Mouse (Mus musculus) erythroblast, embryonic 14.5 days (primary cell): ENCODE data around the gene Myh9. TPM values are rescaled to one million over a fixed set of nuclear protein-coding genes. Genes with fewer than 3 reads are reported as not detected.
"Not testable (repeated sequence)": the region's sequence is repeated elsewhere in the genome, so short reads cannot be mapped to it uniquely, and the experiment has no call there.

ENCODE experiments used
- H3K27me3 ChIP-seq: 2 replicates; pipeline ENCODE4 v1.6.1; 2012; ENCODE audit warnings: inconsistent platforms; ENCODE audit not compliant: control insufficient read depth
- H3K36me3 ChIP-seq: 2 replicates; pipeline ENCODE4 v1.6.1; 2012; ENCODE audit warnings: mild to moderate bottlenecking, inconsistent platforms; ENCODE audit not compliant: control insufficient read depth
- H3K4me1 ChIP-seq: 2 replicates; pipeline ENCODE4 v1.6.1; 2012; ENCODE audit warnings: inconsistent platforms; ENCODE audit not compliant: control insufficient read depth
- H3K4me3 ChIP-seq: replicated peaks from 2 replicates; pipeline ENCODE3; 2012; ENCODE audit warnings: moderate library complexity, mild to moderate bottlenecking, inconsistent platforms
- H3K9me3 ChIP-seq: 2 replicates; pipeline ENCODE4 v1.6.1; 2012; ENCODE audit warnings: low read length, inconsistent platforms, mixed read lengths; ENCODE audit not compliant: control insufficient read depth
- GATA1 ChIP-seq: IDR thresholded peaks from 2 replicates; pipeline ENCODE4 v1.6.1; 2012; ENCODE audit warnings: low read length, inconsistent platforms, mixed read lengths
- TAL1 ChIP-seq: IDR thresholded peaks from 3 replicates; pipeline ENCODE4 v1.6.1; 2012; ENCODE audit warnings: low read length, inconsistent platforms, mixed read lengths
- polyA plus RNA-seq: library from polyadenylated mRNA; stranded (reverse); fragments of >175 nt; gene quantifications from 2 replicates; pipeline ENCODE4 v1.2.3, GENCODE M21; 2012

Myh9 gene
- polyA plus RNA-seq, 1 experiment = 10.4 TPM

DNA sequence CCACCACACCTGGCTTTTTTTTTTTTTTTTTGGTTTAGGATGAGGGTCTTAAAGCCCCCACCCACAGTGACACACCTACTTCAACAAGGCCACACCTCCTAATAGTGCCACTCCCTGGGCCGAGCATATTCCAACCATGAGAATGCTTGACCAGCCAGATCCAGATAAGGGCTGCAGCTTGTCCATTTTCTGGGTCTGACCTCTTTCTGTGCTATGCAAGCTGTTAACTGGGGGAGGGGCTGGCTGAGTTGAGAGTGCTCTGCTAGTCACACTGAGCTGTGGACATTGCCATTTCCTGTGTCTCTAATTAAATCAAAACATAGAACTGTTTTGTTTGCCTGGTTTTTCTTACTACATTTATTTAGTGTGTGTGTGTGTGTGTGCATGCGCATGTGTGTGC is 31.6 kb upstream of the Myh9 start:
- no peak for TF ChIP-seq TAL1
- no peak for TF ChIP-seq GATA1
- Histone ChIP-seq H3K27me3 (no peaks in the 10 kb centered on the region), H3K9me3 (no peaks in the 10 kb centered on the region), H3K36me3 (no peaks in the 10 kb centered on the region), H3K4me3 (no peak overlapping the region), H3K4me1 (peaks cover 2% of the 10 kb centered on the region; the same call in 1 of the 2 replicates)

- no peaks in the 10 kb centered on the region for H3K9me3 ChIP-seq
- no peak overlapping the region for H3K4me3 ChIP-seq
- H3K4me1 ChIP-seq = peaks cover 2% of the 10 kb centered on the region; the same call in 1 of the 2 replicates
- no peak for TF ChIP-seq TAL1
- TF ChIP-seq GATA1 = no peak
- no peaks in the 10 kb centered on the region for H3K27me3 ChIP-seq
- H3K36me3 ChIP-seq = no peaks in the 10 kb centered on the region
Observed at GRCm38 (mm10) chr15:77872996-77873395, 31.0 kb upstream of the Myh9 start.

DNA sequence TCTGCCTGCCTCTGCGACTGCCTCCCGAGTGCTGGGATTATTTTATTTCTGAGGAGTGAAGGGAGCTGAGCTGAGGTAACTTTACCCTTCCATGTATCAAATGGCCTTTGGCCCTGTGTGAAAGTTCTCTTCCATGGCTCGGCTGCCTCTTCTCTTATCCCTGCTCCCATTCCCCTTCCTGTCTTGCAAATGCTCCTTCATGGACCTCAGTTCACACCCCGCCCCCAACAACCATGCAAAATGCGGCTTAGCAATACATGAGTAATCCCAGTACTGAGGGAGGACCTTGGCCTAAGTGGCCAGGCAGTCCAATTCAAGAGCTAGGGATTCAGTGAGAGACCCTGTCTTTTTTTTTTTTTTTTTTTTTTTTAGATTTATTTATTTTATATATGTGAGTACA is 26.4 kb upstream of the Myh9 start:
- H3K4me3 ChIP-seq = no peak overlapping the region
- TF ChIP-seq GATA1 (no peak), TAL1 (no peak)
- H3K9me3 ChIP-seq = no peaks in the 10 kb centered on the region
- H3K36me3 ChIP-seq = no peaks in the 10 kb centered on the region
- no peaks in the 10 kb centered on the region for H3K4me1 ChIP-seq
- no peaks in the 10 kb centered on the region for H3K27me3 ChIP-seq

- H3K4me3 ChIP-seq, H3K4me1 ChIP-seq, H3K9me3 ChIP-seq, H3K36me3 ChIP-seq, H3K27me3 ChIP-seq: not testable (repeated sequence)
Observed at GRCm38 (mm10) chr15:77867231-77867968, 25.4 kb upstream of the Myh9 start.

DNA sequence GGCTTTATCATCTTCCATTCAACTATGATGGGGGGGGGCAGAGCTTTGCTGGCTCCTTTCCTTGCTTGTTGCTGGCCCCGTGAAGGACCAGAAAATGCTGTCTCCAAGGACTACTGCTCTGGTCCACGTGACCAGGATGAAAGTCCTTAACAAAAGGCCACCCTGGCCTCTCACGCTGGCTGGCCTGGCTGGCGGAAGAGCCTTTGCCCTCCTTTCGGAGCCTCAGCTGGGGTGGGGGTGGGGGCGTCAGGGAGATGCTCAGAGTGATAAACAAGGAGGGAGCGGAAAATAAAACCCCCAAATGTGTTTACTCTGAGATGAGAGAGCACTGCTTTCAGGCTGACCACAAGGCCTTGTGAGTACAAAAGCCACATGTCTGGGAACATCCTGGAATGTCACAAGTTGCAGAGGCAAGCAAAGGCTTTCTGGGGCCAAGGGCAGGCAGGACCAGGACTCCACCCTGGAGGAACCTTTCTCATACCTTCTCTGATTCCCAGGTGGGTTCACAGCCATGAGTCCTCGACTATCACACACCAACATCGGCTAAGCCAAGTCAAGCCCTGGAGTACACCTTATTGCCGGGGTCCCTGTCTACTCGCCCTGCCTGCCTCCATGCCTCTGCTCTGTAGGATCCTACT is 24.7 kb upstream of the Myh9 start:
- H3K4me1 ChIP-seq = no peaks in the 10 kb centered on the region
- H3K36me3 ChIP-seq = no peaks in the 10 kb centered on the region
- TF ChIP-seq TAL1 (no peak), GATA1 (no peak)
- no peak overlapping the region for H3K4me3 ChIP-seq
- no peaks in the 10 kb centered on the region for H3K9me3 ChIP-seq
- H3K27me3 ChIP-seq = no peaks in the 10 kb centered on the region

GRCm38 (mm10) chr15:77864063-77864758 is 22.2 kb upstream of the Myh9 start:
- Histone ChIP-seq H3K4me1 (no peaks in the 10 kb centered on the region), H3K36me3 (no peaks in the 10 kb centered on the region), H3K27me3 (no peaks in the 10 kb centered on the region), H3K4me3 (no peak overlapping the region), H3K9me3 (no peaks in the 10 kb centered on the region)
- TF ChIP-seq GATA1 (no peak), TAL1 (no peak)

DNA sequence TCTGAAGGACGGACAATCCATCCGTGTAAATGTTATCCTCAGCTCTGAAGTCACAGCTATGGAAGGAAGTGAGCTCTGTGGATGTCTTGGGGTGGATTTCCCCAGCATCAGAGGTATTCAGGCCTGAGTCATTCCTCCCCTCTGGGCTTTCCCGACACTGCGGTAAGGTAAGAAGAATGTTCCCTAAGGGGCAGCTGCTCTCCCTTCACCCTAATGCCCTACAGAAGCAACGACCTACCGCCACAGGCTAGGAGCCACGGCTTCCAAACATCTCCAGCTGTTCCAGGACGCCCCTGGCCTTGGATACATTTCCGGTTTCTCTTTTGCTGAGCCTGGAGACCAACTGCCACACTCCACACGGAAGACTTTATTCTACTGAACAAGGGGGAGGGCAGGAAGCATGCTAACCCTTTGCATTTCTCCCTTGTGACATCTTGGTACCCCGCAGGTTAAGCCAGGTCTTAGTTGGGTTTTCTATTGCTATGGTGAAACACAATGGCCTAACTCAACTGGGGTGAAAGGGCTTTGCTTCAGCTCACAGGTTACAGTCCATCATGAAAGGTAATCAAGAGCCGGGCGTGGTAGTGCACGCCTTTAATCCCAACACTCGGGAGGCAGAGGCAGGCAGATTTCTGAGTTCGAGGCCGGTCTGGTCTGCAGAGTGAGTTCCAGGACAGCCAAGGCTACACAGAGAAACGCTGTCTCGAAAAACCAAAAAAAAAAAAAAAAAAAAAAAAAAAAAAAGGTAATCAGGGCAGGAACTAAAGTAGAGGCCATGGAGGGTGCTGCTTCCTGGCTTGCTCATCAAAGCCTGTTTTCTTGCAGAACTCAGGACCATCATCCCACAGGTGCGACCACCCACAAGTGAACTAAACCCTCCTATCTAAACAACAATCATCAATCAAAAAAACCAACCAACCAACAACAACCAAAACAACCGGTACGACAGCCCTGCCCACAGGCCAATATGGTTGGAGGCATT is 21.3 kb upstream of the Myh9 start:
- Histone ChIP-seq H3K4me1 (peaks cover under 1% of the 10 kb centered on the region), H3K9me3 (no peaks in the 10 kb centered on the region)
- TF ChIP-seq GATA1 = no peak

DNA sequence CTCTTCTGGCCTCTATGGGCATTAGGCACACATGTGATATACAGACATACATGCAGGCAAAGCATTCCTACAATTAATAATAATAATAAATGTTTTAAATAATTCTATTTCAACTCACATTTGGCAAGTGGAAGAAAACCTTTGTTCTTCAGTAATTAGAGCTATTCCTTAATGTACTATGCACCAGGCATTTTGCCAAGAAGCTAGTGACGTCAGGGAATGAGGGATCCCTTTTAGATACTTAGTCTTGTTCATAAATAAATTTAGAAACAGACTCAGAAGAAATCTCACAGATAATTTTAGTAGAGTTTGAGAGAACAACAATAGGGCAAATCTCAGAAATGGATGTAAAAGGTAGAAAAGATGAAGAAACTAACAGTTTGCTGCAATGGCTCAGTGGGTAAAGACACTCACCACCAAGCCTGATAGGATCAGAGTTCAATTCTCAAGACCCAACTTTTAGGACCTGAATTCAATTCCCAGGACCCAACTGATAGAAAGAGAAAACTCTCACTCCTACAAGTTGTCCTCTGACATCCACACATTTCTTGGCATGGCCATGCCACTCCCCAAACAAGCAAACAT is 18.2 kb upstream of the Myh9 start:
- Histone ChIP-seq H3K27me3 (no peaks in the 10 kb centered on the region), H3K4me1 (peaks cover 19% of the 10 kb centered on the region)

More for the DNA sequence above, 21.3 kb upstream of the Myh9 start:
- Histone ChIP-seq H3K4me3 (no peak overlapping the region), H3K36me3 (no peaks in the 10 kb centered on the region), H3K27me3 (no peaks in the 10 kb centered on the region)

More for the DNA sequence above, 18.2 kb upstream of the Myh9 start:
- no peaks in the 10 kb centered on the region for H3K36me3 ChIP-seq
- TF ChIP-seq TAL1 = no peak
- TF ChIP-seq GATA1 = no peak
- H3K9me3 ChIP-seq = no peaks in the 10 kb centered on the region
- H3K4me3 ChIP-seq = no peak overlapping the region
